Mouse (Mus musculus) CD4-positive helper T cell, adult 2 months (primary cell): Measurements from ENCODE around the gene Secisbp2.
A peak's percentile ranks its signal among the peaks of the same experiment; 100 is the strongest.

ENCODE experiments used
- DNase-seq: peaks from one replicate; pipeline ENCODE4 v3.0.0-alpha.2; 2012; ENCODE audit warnings: low read depth, missing footprints, low spot score

Gene Secisbp2

GRCm38 (mm10) chr13:51731474-51731873 lies 80.0 kb downstream of the Secisbp2 start:
- no peak for DNase-seq

DNA sequence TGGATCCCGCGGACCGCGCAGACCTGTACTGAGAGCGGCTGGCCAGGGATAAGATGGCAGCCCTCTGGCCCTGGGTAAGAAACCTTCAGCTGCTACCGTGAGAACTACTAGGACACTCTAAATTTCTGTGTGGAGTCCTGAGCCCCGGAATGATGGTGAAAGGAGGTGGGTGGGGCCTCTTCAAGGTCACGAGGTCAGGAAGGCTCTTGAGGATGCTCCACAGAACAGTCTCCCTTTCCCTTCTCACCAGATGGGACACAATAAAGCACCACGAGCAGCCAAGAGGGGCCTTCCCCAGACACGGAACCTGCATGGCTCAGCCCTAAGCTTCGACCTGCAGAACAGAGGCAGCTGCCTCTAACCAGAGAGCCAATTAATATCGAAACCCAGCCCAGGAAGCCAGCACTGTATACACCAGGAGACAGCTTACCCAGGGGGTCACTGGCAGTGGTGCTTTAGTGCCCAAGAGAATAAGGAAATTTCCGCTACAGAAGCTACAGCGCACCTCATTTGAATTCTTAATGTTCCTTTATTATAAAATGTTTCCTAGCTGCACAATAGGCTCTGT lies 80.7 kb downstream of the Secisbp2 start:
- peak; percentile 51 for DNase-seq
